Mouse (Mus musculus) forebrain, embryonic 13.5 days (tissue): ENCODE measurements around the gene Arap2. TPM values are rescaled to one million over a fixed set of nuclear protein-coding genes. Genes with fewer than 3 reads are reported as not detected.

Experiments
- ATAC-seq: fragments of 200-750 bp; cut with Nextera tagmentation; 2 replicates; pipeline ENCODE4 v1.8.0; 2017
- H3K27ac ChIP-seq: fragments of 300-500 bp; sonication (generic); 2 replicates; pipeline ENCODE4 v1.5.1; 2015; ENCODE audit warnings: inconsistent platforms, mild to moderate bottlenecking, moderate library complexity
- H3K27me3 ChIP-seq: fragments of 300-500 bp; sonication (generic); 2 replicates; pipeline ENCODE4 v1.6.1; 2015; ENCODE audit warnings: mild to moderate bottlenecking, inconsistent platforms
- H3K36me3 ChIP-seq: fragments of 300-500 bp; sonication (generic); 2 replicates; pipeline ENCODE4 v1.6.1; 2015; ENCODE audit warnings: mild to moderate bottlenecking, inconsistent platforms; ENCODE audit not compliant: poor library complexity, severe bottlenecking
- H3K4me1 ChIP-seq: fragments of 300-500 bp; sonication (generic); 2 replicates; pipeline ENCODE4 v1.6.1; 2015; ENCODE audit warnings: inconsistent platforms
- H3K4me2 ChIP-seq: fragments of 300-500 bp; sonication (generic); 2 replicates; pipeline ENCODE4 v1.6.1; 2015; ENCODE audit warnings: inconsistent platforms, mild to moderate bottlenecking, moderate library complexity
- H3K4me3 ChIP-seq: fragments of 300-500 bp; sonication (generic); 2 replicates; pipeline ENCODE4 v1.5.1; 2015; ENCODE audit warnings: mild to moderate bottlenecking, inconsistent platforms
- H3K9ac ChIP-seq: fragments of 300-500 bp; sonication (generic); 2 replicates; pipeline ENCODE4 v1.6.1; 2015; ENCODE audit warnings: mild to moderate bottlenecking, inconsistent platforms
- H3K9me3 ChIP-seq: fragments of 300-500 bp; sonication (generic); replicated peaks from 2 replicates; pipeline ENCODE4 v1.6.1; 2016; ENCODE audit warnings: inconsistent platforms
- WGBS: fragments of 180-500 bp; shearing (Covaris S2); methylation state at CpG from one replicate; pipeline ENCODE4 v1.1.7; 2015; 5-methylcytosine and 5-hydroxymethylcytosine counted together
- polyA plus RNA-seq: library from polyadenylated mRNA; unstranded; fragments of >200 nt; fragmentation: Nextera tagmentation; extraction: Ambion mirVana; gene quantifications from 2 replicates; pipeline ENCODE4 v1.2.1, GENCODE M21; 2015

The Arap2 gene
- polyA plus RNA-seq, 1 experiment from 2014 or later, result 1.7 TPM

DNA sequence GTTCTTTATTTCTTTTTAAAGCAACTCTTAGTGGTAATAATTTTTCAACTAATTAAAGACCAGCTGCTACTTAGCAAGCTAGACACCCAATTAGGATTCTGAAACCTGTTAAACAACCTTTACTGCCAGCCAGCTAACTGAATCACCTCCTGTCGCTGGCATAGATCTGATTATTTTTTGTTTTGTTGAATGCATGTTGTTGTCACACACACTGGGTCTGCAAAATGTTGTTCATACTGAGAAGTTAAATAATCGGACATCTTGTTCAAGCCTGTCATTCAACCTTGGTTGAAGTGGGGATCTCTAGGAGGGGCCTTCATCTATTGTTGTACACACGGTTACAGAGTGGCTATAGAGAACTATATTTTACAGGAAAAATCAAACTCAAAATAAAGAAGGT lies 184.3 kb downstream of the Arap2 start:
- 27% methylated on average over 3 of the region's 3 CpGs for WGBS
- no peaks in the 10 kb centered on the region for H3K27me3 ChIP-seq
- peak; percentile 91 for ATAC-seq

DNA sequence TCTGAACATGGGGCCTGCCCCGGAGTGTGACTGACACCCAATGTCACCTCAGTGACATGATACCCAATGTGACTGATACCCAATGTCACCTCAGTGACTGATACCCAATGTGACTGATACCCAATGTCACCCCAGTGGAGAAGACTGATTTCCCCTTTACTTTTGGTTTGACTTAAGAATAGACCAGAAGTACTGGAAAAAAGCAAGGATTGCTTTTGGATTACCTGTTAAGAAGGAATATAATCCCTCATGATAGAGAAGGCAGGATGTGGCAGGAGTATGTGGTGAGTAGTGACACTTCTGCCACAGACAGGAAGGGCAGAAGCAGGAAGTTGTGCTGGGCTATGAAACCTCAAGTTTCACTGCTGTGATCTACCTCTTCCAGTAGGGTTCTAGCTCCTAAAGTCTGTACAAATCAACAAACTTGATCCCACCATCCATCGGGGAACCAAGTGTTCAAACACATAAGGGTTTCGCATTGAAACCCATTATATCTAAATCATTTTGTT lies 191.6 kb downstream of the Arap2 start:
- Histone ChIP-seq H3K9ac (no peak overlapping the region), H3K36me3 (no peaks in the 10 kb centered on the region), H3K27ac (no peak overlapping the region), H3K9me3 (no peaks in the 10 kb centered on the region), H3K4me3 (no peak overlapping the region), H3K4me1 (no peaks in the 10 kb centered on the region), H3K4me2 (no peak overlapping the region), H3K27me3 (no peaks in the 10 kb centered on the region)
- no peak for ATAC-seq
- WGBS, result 96% methylated on average over 3 of the region's 3 CpGs

More for the DNA sequence above, 184.3 kb downstream of the Arap2 start:
- Histone ChIP-seq H3K36me3 (no peaks in the 10 kb centered on the region), H3K9ac (no peak overlapping the region), H3K9me3 (no peaks in the 10 kb centered on the region), H3K27ac (no peak overlapping the region), H3K4me2 (no peak overlapping the region), H3K4me3 (no peak overlapping the region), H3K4me1 (peaks cover 5% of the 10 kb centered on the region)

Other genes with a start within 250 kb of the Arap2 start
- gene Dthd1, start 47.7 kb upstream of the Arap2 start, polyA plus RNA-seq, result not detected in 2 replicates